Mouse (Mus musculus) CH12.LX (cell line): ENCODE results near the gene Fat3. TPM values are rescaled to one million over a fixed set of nuclear protein-coding genes. Genes with fewer than 3 reads are reported as not detected.

Experiments
- DNase-seq: peaks from one replicate; pipeline ENCODE4 v3.0.0-alpha.2; 2013; ENCODE audit errors: extremely low read depth
- H3K27ac ChIP-seq: 2 replicates; pipeline ENCODE4 v1.5.1; 2012; ENCODE audit warnings: low read depth, mild to moderate bottlenecking, control low read depth, moderate library complexity; ENCODE audit not compliant: insufficient read depth
- H3K27me3 ChIP-seq: replicated peaks from 2 replicates; pipeline ENCODE3; 2012; ENCODE audit warnings: inconsistent platforms
- H3K36me3 ChIP-seq, 2 experiments: replicated peaks in 1 of 2; 2 replicates each; pipeline versions ENCODE3 to v1.6.1; 2012; ENCODE audit warnings: inconsistent platforms in 1 of 2, low read length in 1 of 2, mild to moderate bottlenecking in 1 of 2, mixed read lengths in 1 of 2, moderate library complexity in 1 of 2; ENCODE audit not compliant: control insufficient read depth in 1 of 2, insufficient read depth in 1 of 2
- H3K4me1 ChIP-seq, 2 experiments: 2 replicates each; pipeline ENCODE4 v1.6.1; 2012; ENCODE audit warnings: inconsistent platforms in 1 of 2, moderate library complexity in 1 of 2; ENCODE audit not compliant: insufficient read depth in 2 of 2, control insufficient read depth in 1 of 2
- H3K4me2 ChIP-seq: 2 replicates; pipeline ENCODE4 v1.6.1; 2012; ENCODE audit warnings: low read depth, mild to moderate bottlenecking, control low read depth; ENCODE audit not compliant: poor library complexity, insufficient read depth, severe bottlenecking
- H3K4me3 ChIP-seq, 3 experiments: fragments of 150-350 bp in 1 of 3; sonication (generic) in 1 of 3; replicated peaks in 1 of 3; 2 replicates each; pipeline versions ENCODE3 to v1.5.1; 2011 to 2012; ENCODE audit warnings: low read depth in 2 of 3, low read length in 2 of 3, mild to moderate bottlenecking in 2 of 3, moderate library complexity in 2 of 3, control low read depth in 1 of 3, improper control_type of control experiment in 1 of 3, inconsistent platforms in 1 of 3, mixed read lengths in 1 of 3; ENCODE audit not compliant: poor library complexity in 1 of 3
- H3K79me2 ChIP-seq: replicated peaks from 2 replicates; pipeline ENCODE4 v1.6.1; 2012; ENCODE audit warnings: mild to moderate bottlenecking, moderate library complexity; ENCODE audit not compliant: control insufficient read depth, poor library complexity, insufficient read depth, severe bottlenecking; ENCODE audit errors: extremely low read depth
- H3K9ac ChIP-seq: 2 replicates; pipeline ENCODE4 v1.6.1; 2012; ENCODE audit warnings: low read depth, mild to moderate bottlenecking, control low read depth, moderate library complexity; ENCODE audit not compliant: insufficient read depth
- H3K9me3 ChIP-seq: replicated peaks from 2 replicates; pipeline ENCODE3; 2012; ENCODE audit warnings: low read length, inconsistent platforms, mixed read lengths
- BHLHE40 ChIP-seq: IDR thresholded peaks from 2 replicates; pipeline ENCODE4 v1.6.1; 2011; ENCODE audit warnings: mild to moderate bottlenecking, low read depth, low read length, improper control_type of control experiment
- CHD1 ChIP-seq: IDR thresholded peaks from 2 replicates; pipeline ENCODE4 v1.6.1; 2012; ENCODE audit warnings: low read depth, low read length, improper control_type of control experiment, inconsistent platforms
- ELF1 ChIP-seq: IDR thresholded peaks from 2 replicates; pipeline ENCODE4 v1.6.1; 2014; ENCODE audit warnings: low read depth, mild to moderate bottlenecking, inconsistent platforms, low read length, improper control_type of control experiment
- EP300 ChIP-seq: IDR thresholded peaks from 2 replicates; pipeline ENCODE4 v1.6.1; 2011; ENCODE audit warnings: low read length, improper control_type of control experiment
- ETS1 ChIP-seq: conservative IDR thresholded peaks from 2 replicates; pipeline ENCODE4 v1.6.1; 2012; ENCODE audit warnings: low read depth, mild to moderate bottlenecking, inconsistent platforms, low read length, improper control_type of control experiment, moderate library complexity
- GABPA ChIP-seq: IDR thresholded peaks from 2 replicates; pipeline ENCODE4 v1.6.1; 2012; ENCODE audit warnings: low read depth, low read length, improper control_type of control experiment, inconsistent platforms; ENCODE audit not compliant: insufficient replicate concordance
- IRF4 ChIP-seq: IDR thresholded peaks from 2 replicates; pipeline ENCODE4 v1.6.1; 2014; ENCODE audit warnings: low read depth, mild to moderate bottlenecking, inconsistent platforms, low read length, improper control_type of control experiment
- JUN ChIP-seq: IDR thresholded peaks from 2 replicates; pipeline ENCODE4 v1.6.1; 2011; ENCODE audit warnings: low read depth, mild to moderate bottlenecking, low read length, improper control_type of control experiment, moderate library complexity; ENCODE audit not compliant: insufficient read depth
- KAT2A ChIP-seq: IDR thresholded peaks from 2 replicates; pipeline ENCODE4 v1.6.1; 2012; ENCODE audit warnings: low read length, improper control_type of control experiment, inconsistent platforms; ENCODE audit not compliant: insufficient replicate concordance
- MAX ChIP-seq: IDR thresholded peaks from 2 replicates; pipeline ENCODE4 v1.6.1; 2011; ENCODE audit warnings: low read length, improper control_type of control experiment
- NELFE ChIP-seq: IDR thresholded peaks from 2 replicates; pipeline ENCODE4 v1.6.1; 2011; ENCODE audit warnings: low read depth, low read length, improper control_type of control experiment
- POLR2A ChIP-seq: IDR thresholded peaks from 2 replicates; pipeline ENCODE4 v1.6.1; 2011; ENCODE audit warnings: low read depth, mild to moderate bottlenecking, improper control_type of control experiment, low read length
- RAD21 ChIP-seq: IDR thresholded peaks from 2 replicates; pipeline ENCODE4 v1.6.1; 2011; ENCODE audit warnings: low read depth, mild to moderate bottlenecking, low read length, improper control_type of control experiment, moderate library complexity
- RCOR1 ChIP-seq: conservative IDR thresholded peaks from 2 replicates; pipeline ENCODE4 v1.6.1; 2012; ENCODE audit warnings: low read depth, mild to moderate bottlenecking, inconsistent platforms, low read length, improper control_type of control experiment
- TBP ChIP-seq: conservative IDR thresholded peaks from 2 replicates; pipeline ENCODE4 v1.6.1; 2011; ENCODE audit warnings: low read depth, low read length, improper control_type of control experiment
- TCF12 ChIP-seq: IDR thresholded peaks from 2 replicates; pipeline ENCODE4 v1.6.1; 2014; ENCODE audit warnings: low read depth, mild to moderate bottlenecking, inconsistent platforms, low read length, improper control_type of control experiment
- USF1 ChIP-seq: IDR thresholded peaks from 2 replicates; pipeline ENCODE4 v1.6.1; 2014; ENCODE audit warnings: low read depth, mild to moderate bottlenecking, inconsistent platforms, low read length, improper control_type of control experiment
- ZKSCAN1 ChIP-seq: IDR thresholded peaks from 2 replicates; pipeline ENCODE4 v1.6.1; 2012; ENCODE audit warnings: low read depth, inconsistent platforms, low read length, improper control_type of control experiment, borderline replicate concordance
- ZMIZ1 ChIP-seq: IDR thresholded peaks from 2 replicates; pipeline ENCODE4 v1.6.1; 2012; ENCODE audit warnings: low read depth, mild to moderate bottlenecking, inconsistent platforms, low read length, improper control_type of control experiment
- ZNF384 ChIP-seq: IDR thresholded peaks from 2 replicates; pipeline ENCODE4 v1.6.1; 2012; ENCODE audit warnings: low read depth, low read length, improper control_type of control experiment, inconsistent platforms
- dilution Hi-C: fragments of 300-500 bp; cut with MboI; formaldehyde crosslinking; loops from 2 replicates; pipeline ENCODE4 v1.14.3; 2020; ENCODE audit warnings: low sequenced_read_pairs; ENCODE audit not compliant: extremely low pct_unique_long_range_greater_than_20kb, extremely low pct_ligation_motif_present
- in situ Hi-C: fragments of 300-500 bp; cut with MboI; formaldehyde crosslinking; loops from 3 replicates; pipeline ENCODE4 v1.14.3; 2019; ENCODE audit warnings: low sequenced_read_pairs, low pct_ligation_motif_present, low pct_unique_long_range_greater_than_20kb, mixed read lengths
- polyA plus RNA-seq: library from polyadenylated mRNA; unstranded; fragments of >175 nt; gene quantifications from 2 replicates; pipeline ENCODE4 v1.2.1, GENCODE M21; 2012; ENCODE audit warnings: low read depth; ENCODE audit not compliant: insufficient read length
- total RNA-seq, 2 experiments: library from RNA; depleted of rRNA; stranded (reverse); fragments of 300-350 nt in 1 of 2; fragments of >200 nt in 1 of 2; gene quantifications; 2 replicates each; pipeline ENCODE4 v1.2.3; 2012 to 2014

Gene Fat3
- total and polyA plus RNA-seq, 3 experiments: 0.03 to 0.07 TPM; not detected in 1

GRCm38 (mm10) chr9:16037375-16037774 lies 463.7 kb downstream of the Fat3 start:
- no peaks in the 10 kb centered on the region for H3K27me3 ChIP-seq
- no peak overlapping the region for H3K4me3 ChIP-seq
- no peaks in the 10 kb centered on the region for H3K9me3 ChIP-seq
- no peak overlapping the region for H3K9ac ChIP-seq
- H3K79me2 ChIP-seq: no peaks in the 10 kb centered on the region
- H3K36me3 ChIP-seq: no peaks in the 10 kb centered on the region
- no peak for TF ChIP-seq NELFE
- no peak for TF ChIP-seq IRF4
- no peak for TF ChIP-seq ZMIZ1
- TF ChIP-seq ELF1: no peak
- TF ChIP-seq TBP: no peak
- no peak for TF ChIP-seq ZKSCAN1
- TF ChIP-seq BHLHE40: no peak
- TF ChIP-seq GABPA: no peak
- no peak for TF ChIP-seq CHD1
- no peak for TF ChIP-seq POLR2A
- dilution Hi-C loops (no loop called here), in situ Hi-C loops (no loop called here)
- H3K4me2 ChIP-seq: no peak overlapping the region
- no peak for DNase-seq
- H3K27ac ChIP-seq: no peak overlapping the region
- H3K4me1 ChIP-seq: no peaks in the 10 kb centered on the region

GRCm38 (mm10) chr9:16036346-16036745 lies 464.7 kb downstream of the Fat3 start:
- in situ Hi-C loops: no loop called here
- H3K9ac ChIP-seq: no peak overlapping the region
- H3K4me1 ChIP-seq: peaks cover 0 to 2% of the 10 kb centered on the region in 2 experiments; a peak in 1 of 4 replicates
- DNase-seq: no peak
- no peaks in the 10 kb centered on the region for H3K79me2 ChIP-seq
- H3K27ac ChIP-seq: no peak overlapping the region
- H3K9me3 ChIP-seq: no peaks in the 10 kb centered on the region
- H3K4me3 ChIP-seq: no peak overlapping the region
- dilution Hi-C loops: no loop called here
- TF ChIP-seq GABPA (no peak), ZNF384 (no peak), RAD21 (no peak), RCOR1 (no peak)
- no peaks in the 10 kb centered on the region for H3K27me3 ChIP-seq
- H3K4me2 ChIP-seq: no peak overlapping the region
- H3K36me3 ChIP-seq: no peaks in the 10 kb centered on the region

GRCm38 (mm10) chr9:16029715-16030285 lies 471.3 kb downstream of the Fat3 start:
- Histone ChIP-seq H3K4me2 (no peak overlapping the region), H3K27ac (no peak overlapping the region), H3K79me2 (no peaks in the 10 kb centered on the region), H3K4me3 (no peak overlapping the region), H3K9ac (no peak overlapping the region)
- dilution Hi-C loops: no loop called here
- DNase-seq: no peak
- TF ChIP-seq USF1 (no peak), EP300 (no peak), MAX (no peak), TCF12 (no peak), JUN (no peak), ETS1 (no peak), KAT2A (no peak), RAD21 (no peak), ELF1 (no peak)
- TF ChIP-seq, all 38 proteins: peak for 0
- H3K36me3 ChIP-seq: no peaks in the 10 kb centered on the region
- in situ Hi-C loops: no loop called here
- H3K9me3 ChIP-seq: no peaks in the 10 kb centered on the region
- no peaks in the 10 kb centered on the region for H3K27me3 ChIP-seq
- peaks cover 0 to 15% of the 10 kb centered on the region in 2 experiments; a peak in 2 of 4 replicates for H3K4me1 ChIP-seq
